Mouse (Mus musculus) layer of hippocampus, adult 2 months (tissue): Measurements from ENCODE around the gene Ms4a10. TPM values are rescaled to one million over a fixed set of nuclear protein-coding genes. Genes with fewer than 3 reads are reported as not detected.

Experiments used
- DNase-seq, 2 experiments: peaks; one replicate each; pipeline ENCODE4 v3.0.0; 2022; ENCODE audit warnings: low spot score in 2 of 2
- H3K27ac ChIP-seq: fragments of 200-600 bp; 2 replicates; pipeline ENCODE4 v1.8.1; 2022
- H3K4me3 ChIP-seq: fragments of 200-600 bp; 2 replicates; pipeline ENCODE4 v1.8.1; 2022; ENCODE audit warnings: mild to moderate bottlenecking
- CTCF ChIP-seq: fragments of 200-600 bp; conservative IDR thresholded peaks from 2 replicates; pipeline ENCODE4 v1.8.1; 2022; ENCODE audit warnings: antibody characterized with exemption, mild to moderate bottlenecking, moderate library complexity
- long read RNA-seq, 2 experiments: library from polyadenylated mRNA; stranded (forward); transcript quantifications; one replicate each; pipeline ENCODE4 v2.0.0; 2021; ENCODE audit warnings: borderline mapping rate in 2 of 2
- total RNA-seq, 2 experiments: library from RNA; stranded (reverse); gene quantifications; 2 replicates each; pipeline ENCODE4 v1.2.3; 2021

Ms4a10 gene
- total RNA-seq = not detected
- long read RNA-seq, experiment 1 = 0 reads
- long read RNA-seq, experiment 2 = 0 reads

DNA sequence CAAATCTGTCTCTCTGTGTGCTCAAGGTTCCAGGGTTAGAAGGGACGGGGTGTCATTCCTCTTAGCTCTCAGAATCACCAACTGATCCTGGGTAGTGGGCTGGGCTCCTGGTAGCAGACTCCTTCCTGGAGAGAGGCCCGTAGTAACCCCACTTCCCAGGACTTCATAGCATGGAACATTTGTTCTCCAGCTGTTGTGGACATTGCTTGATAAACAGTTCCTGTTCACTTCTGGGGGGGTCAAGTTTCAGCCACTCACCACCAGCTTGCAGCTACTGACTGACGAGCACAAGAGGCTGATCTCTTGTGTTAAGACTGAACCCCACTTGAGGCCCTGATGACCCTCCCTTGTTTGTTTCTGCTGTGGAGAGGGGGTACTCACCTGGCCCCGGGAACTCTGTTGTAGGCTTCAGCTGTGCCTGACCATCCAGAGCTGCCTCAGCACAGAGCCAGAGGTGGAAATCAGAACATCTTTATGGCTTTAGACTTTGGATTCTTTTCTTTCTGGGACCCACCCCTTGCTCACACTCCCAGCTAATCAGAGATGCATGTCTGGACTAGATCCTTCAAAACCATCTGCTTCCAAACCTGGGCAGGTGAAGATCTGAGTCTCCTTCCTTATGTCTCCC, at the start of gene Ms4a10:
Gene Ms4a10 (minus strand): TSS at position 433 of the 628 bp plus-strand sequence.
- Histone ChIP-seq H3K4me3 (no peak within 1 kb of the TSS), H3K27ac (no peak within 1 kb of the TSS)
- no peak for DNase-seq
- no peak for TF ChIP-seq CTCF

GRCm38 (mm10) chr19:11022382-11022781, 47.9 kb upstream of the Ms4a10 start:
- no peak for DNase-seq
- no peak for TF ChIP-seq CTCF
- Histone ChIP-seq H3K27ac (no peak overlapping the region), H3K4me3 (no peak overlapping the region)

DNA sequence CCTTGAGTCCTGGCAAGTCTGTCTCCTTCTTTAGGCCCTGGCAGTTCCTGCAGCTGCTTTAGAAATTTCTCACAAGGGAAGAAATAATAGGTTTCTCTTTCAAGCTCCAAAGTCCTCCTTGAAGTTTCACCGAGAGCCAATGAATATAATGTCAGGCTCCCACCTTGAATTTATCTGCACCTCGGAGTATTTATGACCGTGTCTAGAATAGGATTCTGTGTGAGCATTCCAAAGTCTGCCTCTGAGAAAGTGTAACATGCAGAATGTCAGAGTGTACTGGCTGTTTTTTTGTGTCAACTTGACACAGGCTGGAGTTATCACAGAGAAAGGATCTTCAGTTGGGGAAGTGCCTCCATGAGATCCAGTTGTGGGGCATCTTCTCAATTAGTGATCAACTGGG, 43.4 kb upstream of the Ms4a10 start, which contains the start of gene Ms4a18:
Gene Ms4a18 (minus strand): TSS at position 141 of the 400 bp plus-strand sequence.
- no peak within 1 kb of the TSS for H3K27ac ChIP-seq
- no peak for TF ChIP-seq CTCF
- no peak for DNase-seq
- H3K4me3 ChIP-seq = no peak within 1 kb of the TSS

DNA sequence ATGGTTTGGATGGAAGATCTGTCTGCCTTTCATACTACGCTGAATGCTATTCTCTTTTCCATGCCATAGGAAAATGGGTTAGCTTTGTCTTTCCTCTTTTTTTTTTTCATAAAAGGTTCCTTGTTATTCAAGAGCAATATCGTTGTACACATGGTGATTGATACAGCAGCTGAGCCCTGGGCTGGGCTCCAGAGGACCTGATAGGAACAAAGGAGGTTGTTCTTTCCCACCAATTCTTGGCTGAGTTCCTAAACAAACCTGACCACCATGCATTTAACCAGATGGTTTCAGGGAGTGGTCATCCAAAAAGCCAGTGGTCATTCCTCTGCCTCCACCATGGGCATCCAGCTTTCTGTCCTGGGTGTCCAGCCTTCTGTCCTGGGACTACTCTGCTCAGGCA, 42.8 kb upstream of the Ms4a10 start:
- no peak for TF ChIP-seq CTCF
- DNase-seq = no peak
- H3K27ac ChIP-seq = no peak overlapping the region
- no peak overlapping the region for H3K4me3 ChIP-seq

- Histone ChIP-seq H3K27ac (no peak overlapping the region), H3K4me3 (no peak overlapping the region)
- DNase-seq = no peak
- TF ChIP-seq CTCF = no peak
Measured at GRCm38 (mm10) chr19:11015998-11016397, 41.5 kb upstream of the Ms4a10 start.

GRCm38 (mm10) chr19:11015468-11015867, 41.0 kb upstream of the Ms4a10 start:
- no peak for DNase-seq

GRCm38 (mm10) chr19:10993150-10993549, 18.7 kb upstream of the Ms4a10 start, which contains the start of gene Ms4a15:
Ms4a15 (minus strand) TSS chr19:10993250.
- no peak within 1 kb of the TSS for H3K4me3 ChIP-seq
- no peak for DNase-seq
- no peak within 1 kb of the TSS for H3K27ac ChIP-seq
- no peak for TF ChIP-seq CTCF

More at GRCm38 (mm10) chr19:11015468-11015867, 41.0 kb upstream of the Ms4a10 start:
- Histone ChIP-seq H3K27ac (no peak overlapping the region), H3K4me3 (no peak overlapping the region)
- no peak for TF ChIP-seq CTCF

DNA sequence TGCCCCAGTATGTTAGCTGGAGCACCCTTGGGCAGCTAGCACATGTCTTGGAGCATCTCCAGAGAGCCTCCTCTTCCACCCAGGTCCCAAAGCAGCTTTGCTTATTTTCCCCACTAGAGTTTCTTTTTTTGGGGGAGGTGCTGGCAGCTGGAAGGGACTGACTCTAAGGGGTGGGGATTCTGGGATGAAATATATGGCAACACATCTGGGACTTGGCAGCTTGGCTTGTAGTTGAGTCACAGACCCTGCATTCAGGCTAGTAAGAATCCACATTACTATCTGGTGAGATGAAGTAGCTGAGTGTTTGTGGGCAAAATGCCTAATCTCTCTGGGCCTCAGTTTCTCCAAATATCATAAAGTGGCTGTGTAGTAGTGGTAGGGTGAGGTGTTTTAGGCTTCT, 17.4 kb upstream of the Ms4a10 start:
- Histone ChIP-seq H3K4me3 (no peak overlapping the region), H3K27ac (no peak overlapping the region)
- no peak for TF ChIP-seq CTCF
- no peak for DNase-seq

- DNase-seq = no peak
- TF ChIP-seq CTCF = no peak
- Histone ChIP-seq H3K4me3 (no peak overlapping the region), H3K27ac (no peak overlapping the region)
Measured at GRCm38 (mm10) chr19:10990751-10991150, 16.3 kb upstream of the Ms4a10 start.

DNA sequence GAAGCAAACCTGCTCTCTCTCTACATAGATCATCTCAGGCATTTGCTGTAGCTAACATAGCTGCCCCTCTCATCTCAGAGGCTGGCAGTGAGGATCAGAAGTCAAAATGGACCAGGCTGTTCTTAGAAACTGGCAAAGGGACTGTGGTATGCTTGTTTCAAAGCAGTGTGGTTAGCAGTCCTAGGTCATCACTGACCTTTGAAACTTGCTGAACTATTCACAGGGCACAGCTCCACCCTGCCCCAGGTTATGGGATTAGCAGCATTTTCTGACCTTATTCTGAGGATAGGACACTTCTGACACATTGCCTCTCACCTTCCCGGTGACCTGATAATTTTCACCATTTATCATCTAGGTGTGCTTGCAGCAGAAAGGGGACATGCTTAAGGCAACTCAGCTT, 14.1 kb upstream of the Ms4a10 start:
- TF ChIP-seq CTCF = no peak
- H3K27ac ChIP-seq = no peak overlapping the region
- H3K4me3 ChIP-seq = no peak overlapping the region
- no peak for DNase-seq

DNA sequence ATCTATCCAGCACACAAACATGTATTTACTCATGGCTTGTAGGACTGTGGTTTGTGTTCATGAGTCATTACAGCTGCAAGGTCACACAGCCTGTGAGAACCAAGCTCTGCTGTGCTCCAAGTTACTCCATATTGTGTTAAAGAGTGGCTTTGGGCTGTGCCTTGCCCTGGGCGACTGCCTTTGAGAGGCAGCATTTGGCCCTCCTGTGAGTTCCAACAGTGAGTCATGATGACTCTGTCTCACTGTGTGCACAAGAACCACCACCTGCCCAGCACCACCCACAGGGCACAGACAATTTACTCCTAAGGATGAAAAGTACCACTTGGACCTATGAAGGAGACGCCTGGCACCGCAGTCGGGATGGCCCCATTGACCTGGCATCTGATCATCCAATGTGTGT, 11.4 kb upstream of the Ms4a10 start:
- Histone ChIP-seq H3K27ac (no peak overlapping the region), H3K4me3 (no peak overlapping the region)
- no peak for TF ChIP-seq CTCF
- no peak for DNase-seq

- no peak overlapping the region for H3K4me3 ChIP-seq
- no peak for DNase-seq
- H3K27ac ChIP-seq = no peak overlapping the region
- peak; percentile 28; the same call in 1 of the 2 replicates for TF ChIP-seq CTCF
Measured at GRCm38 (mm10) chr19:10984551-10984950, 10.1 kb upstream of the Ms4a10 start.

DNA sequence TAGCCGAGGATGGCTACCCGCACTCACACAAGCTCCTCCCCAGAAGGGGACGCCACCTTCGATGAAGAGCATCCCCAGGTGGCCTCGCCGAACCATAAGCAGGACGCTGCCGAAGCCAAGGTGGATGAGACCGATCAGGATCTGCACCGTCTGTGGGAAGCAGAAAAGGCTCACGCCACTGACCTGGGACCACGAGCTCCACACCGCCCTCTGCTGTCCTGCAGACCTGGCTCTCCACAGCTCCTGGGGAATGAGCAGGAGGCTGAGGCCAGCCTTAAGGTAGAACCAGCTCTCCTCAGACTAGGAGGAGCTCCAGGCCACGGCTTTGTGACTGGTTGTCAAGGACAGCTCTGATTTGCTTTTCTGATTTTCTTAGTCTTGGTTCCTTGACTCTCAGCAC, 8.7 kb upstream of the Ms4a10 start:
- H3K27ac ChIP-seq = no peak overlapping the region
- TF ChIP-seq CTCF = peak; percentile 69
- DNase-seq = no peak
- no peak overlapping the region for H3K4me3 ChIP-seq

- no peak for DNase-seq
- no peak for TF ChIP-seq CTCF
- Histone ChIP-seq H3K27ac (no peak overlapping the region), H3K4me3 (no peak overlapping the region)
Measured at GRCm38 (mm10) chr19:10980210-10980609, 5.7 kb upstream of the Ms4a10 start.
